Mouse (Mus musculus) liver, embryonic 15.5 days (tissue): ENCODE results near the gene Pnpla2. TPM values are rescaled to one million over a fixed set of nuclear protein-coding genes. Genes with fewer than 3 reads are reported as not detected.

Experiments
- ATAC-seq: fragments of 200-750 bp; cut with Nextera tagmentation; 2 replicates; pipeline ENCODE4 v1.8.0; 2017; ENCODE audit warnings: moderate number of reproducible peaks, mild to moderate bottlenecking, moderate library complexity; ENCODE audit not compliant: insufficient read depth
- H3K27ac ChIP-seq: fragments of 300-500 bp; sonication (generic); replicated peaks from 2 replicates; pipeline ENCODE4 v1.5.1; 2015; ENCODE audit warnings: mild to moderate bottlenecking, inconsistent platforms
- H3K27me3 ChIP-seq: fragments of 300-500 bp; sonication (generic); 2 replicates; pipeline ENCODE4 v1.6.1; 2015; ENCODE audit warnings: mild to moderate bottlenecking, inconsistent platforms
- H3K36me3 ChIP-seq: fragments of 300-500 bp; sonication (generic); replicated peaks from 2 replicates; pipeline ENCODE4 v1.6.1; 2015; ENCODE audit warnings: moderate library complexity, mild to moderate bottlenecking, inconsistent platforms
- H3K4me1 ChIP-seq: fragments of 300-500 bp; sonication (generic); replicated peaks from 2 replicates; pipeline ENCODE4 v1.6.1; 2015; ENCODE audit warnings: inconsistent platforms
- H3K4me2 ChIP-seq: fragments of 300-500 bp; sonication (generic); 2 replicates; pipeline ENCODE4 v1.6.1; 2015; ENCODE audit warnings: moderate library complexity, mild to moderate bottlenecking, inconsistent platforms
- H3K4me3 ChIP-seq: fragments of 300-500 bp; sonication (generic); replicated peaks from 2 replicates; pipeline ENCODE4 v1.5.1; 2015; ENCODE audit warnings: mild to moderate bottlenecking, inconsistent platforms
- H3K9ac ChIP-seq: fragments of 300-500 bp; sonication (generic); 2 replicates; pipeline ENCODE4 v1.6.1; 2015; ENCODE audit warnings: moderate library complexity, mild to moderate bottlenecking, inconsistent platforms
- H3K9me3 ChIP-seq: fragments of 300-500 bp; sonication (generic); replicated peaks from 2 replicates; pipeline ENCODE4 v1.6.1; 2016; ENCODE audit warnings: inconsistent platforms
- whole genome bisulfite sequencing: fragments of 180-500 bp; shearing (Covaris S2); methylation state at CpG from one replicate; pipeline ENCODE4 v1.1.7; 2015; ENCODE audit warnings: mixed read lengths; ENCODE audit not compliant: insufficient replicate concordance; 5-methylcytosine and 5-hydroxymethylcytosine counted together
- polyA plus RNA-seq: library from polyadenylated mRNA; unstranded; fragments of >200 nt; fragmentation: Nextera tagmentation; extraction: Ambion mirVana; gene quantifications from 2 replicates; pipeline ENCODE4 v1.2.1, GENCODE M21; 2015

Pnpla2 gene
- polyA plus RNA-seq, 1 experiment from 2014 or later = 15.3 TPM

GRCm38 (mm10) chr7:141469901-141470636 is 15.1 kb downstream of the Pnpla2 start:
- Histone ChIP-seq H3K36me3 (peaks cover 41% of the 10 kb centered on the region), H3K9me3 (no peaks in the 10 kb centered on the region), H3K27ac (peak overlapping the region; percentile 81; the same call in 1 of the 2 replicates), H3K4me1 (peaks cover 75% of the 10 kb centered on the region), H3K9ac (no peak overlapping the region), H3K4me2 (no peak overlapping the region), H3K4me3 (no peak overlapping the region), H3K27me3 (peaks cover 20% of the 10 kb centered on the region)
- WGBS = 84% methylated on average over 18 of the region's 18 CpGs
- no peak for ATAC-seq

GRCm38 (mm10) chr7:141470637-141470944 is 15.6 kb downstream of the Pnpla2 start:
- whole genome bisulfite sequencing = 82% methylated on average over 10 of the region's 10 CpGs
- H3K27me3 ChIP-seq = peaks cover 15% of the 10 kb centered on the region
- no peak for ATAC-seq
- peaks cover 73% of the 10 kb centered on the region for H3K4me1 ChIP-seq
- H3K4me3 ChIP-seq = no peak overlapping the region
- peaks cover 41% of the 10 kb centered on the region for H3K36me3 ChIP-seq
- H3K4me2 ChIP-seq = no peak overlapping the region
- no peak overlapping the region for H3K27ac ChIP-seq
- no peak overlapping the region for H3K9ac ChIP-seq
- H3K9me3 ChIP-seq = no peaks in the 10 kb centered on the region

DNA sequence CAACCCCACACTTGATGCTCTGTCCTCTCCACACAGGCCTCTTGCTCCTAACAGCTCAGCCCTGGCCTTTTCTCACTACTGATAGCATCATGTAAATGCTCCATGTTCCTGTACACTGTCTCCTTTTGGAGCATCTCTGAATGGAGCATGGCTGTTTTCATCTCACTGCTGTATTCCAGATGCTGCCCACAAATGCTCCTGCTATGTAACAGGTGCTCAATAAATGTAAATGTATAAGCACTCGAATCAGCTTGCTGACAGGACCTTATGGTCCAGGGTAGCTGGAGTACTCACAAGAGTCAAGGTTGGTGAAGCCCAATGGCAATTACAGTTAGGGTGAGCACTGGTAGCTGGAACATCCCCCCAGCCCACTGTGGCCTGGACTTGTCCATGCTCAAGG is 16.2 kb downstream of the Pnpla2 start:
- peaks cover 8% of the 10 kb centered on the region for H3K27me3 ChIP-seq
- H3K4me2 ChIP-seq = no peak overlapping the region
- peaks cover 74% of the 10 kb centered on the region for H3K4me1 ChIP-seq
- H3K4me3 ChIP-seq = no peak overlapping the region
- WGBS = 76% methylated on average over 1 of the region's 1 CpGs
- no peak overlapping the region for H3K9ac ChIP-seq
- no peaks in the 10 kb centered on the region for H3K9me3 ChIP-seq
- no peak for ATAC-seq
- peaks cover 41% of the 10 kb centered on the region for H3K36me3 ChIP-seq
- H3K27ac ChIP-seq = no peak overlapping the region

DNA sequence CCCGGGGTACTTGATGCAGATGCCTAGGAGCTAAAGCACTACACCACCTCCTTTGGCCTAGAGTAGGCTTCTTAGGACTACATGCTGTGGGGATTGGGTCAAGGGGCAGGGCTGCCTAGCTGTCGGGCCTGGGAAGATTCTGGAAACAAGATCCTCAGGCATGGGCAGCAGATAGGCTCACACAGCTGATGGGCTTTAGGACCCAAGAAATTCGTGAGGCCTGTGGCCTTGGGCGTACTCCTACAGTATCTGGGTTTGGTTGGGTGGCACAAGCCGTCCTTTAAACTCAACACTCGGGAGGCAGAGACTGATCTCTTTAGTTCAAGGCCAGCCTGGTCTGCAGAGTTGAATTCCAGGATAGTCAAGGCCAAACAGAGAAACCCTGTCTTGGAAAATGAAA is 17.2 kb downstream of the Pnpla2 start:
- Histone ChIP-seq H3K4me1 (peaks cover 75% of the 10 kb centered on the region), H3K4me3 (no peak overlapping the region), H3K9ac (no peak overlapping the region), H3K27ac (no peak overlapping the region), H3K4me2 (no peak overlapping the region), H3K9me3 (no peaks in the 10 kb centered on the region), H3K36me3 (peaks cover 41% of the 10 kb centered on the region), H3K27me3 (no peaks in the 10 kb centered on the region)
- 63% methylated on average over 6 of the region's 6 CpGs for WGBS
- ATAC-seq = no peak

GRCm38 (mm10) chr7:141472763-141473162 is 17.8 kb downstream of the Pnpla2 start:
- WGBS = 75% methylated on average over 6 of the region's 6 CpGs
- Histone ChIP-seq H3K27me3 (no peaks in the 10 kb centered on the region), H3K4me3 (no peak overlapping the region), H3K4me1 (peaks cover 75% of the 10 kb centered on the region), H3K4me2 (no peak overlapping the region), H3K9ac (no peak overlapping the region), H3K9me3 (no peaks in the 10 kb centered on the region), H3K27ac (no peak overlapping the region), H3K36me3 (peaks cover 41% of the 10 kb centered on the region)
- ATAC-seq = no peak

DNA sequence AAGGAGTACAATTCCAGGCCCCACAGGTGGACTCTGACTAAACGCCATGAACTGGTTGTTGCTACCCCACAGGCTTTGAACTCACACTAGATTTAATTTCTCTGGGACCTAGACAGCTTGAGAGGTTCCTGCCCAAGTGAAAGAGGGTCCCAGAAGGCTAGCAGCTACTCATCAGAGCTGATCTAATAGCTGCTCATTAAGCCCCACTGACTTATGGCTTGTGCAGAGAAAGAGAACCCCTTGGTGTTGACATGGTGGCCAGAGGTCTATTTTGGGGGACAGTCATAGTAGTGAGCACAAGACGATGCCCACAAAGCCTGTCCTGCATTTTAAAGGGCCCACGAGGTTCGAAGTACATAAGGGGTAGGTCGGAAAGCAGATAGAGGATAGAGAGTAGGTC is 19.2 kb downstream of the Pnpla2 start:
- 6% methylated on average over 5 of the region's 5 CpGs for WGBS
- H3K9me3 ChIP-seq = no peaks in the 10 kb centered on the region
- peak overlapping the region; percentile 99 for H3K4me2 ChIP-seq
- H3K9ac ChIP-seq = peak overlapping the region; percentile 81
- ATAC-seq = no peak
- peaks cover 70% of the 10 kb centered on the region for H3K4me1 ChIP-seq
- peaks cover 40% of the 10 kb centered on the region for H3K36me3 ChIP-seq
- H3K27ac ChIP-seq = peak overlapping the region; percentile 91; the same call in 1 of the 2 replicates
- H3K27me3 ChIP-seq = no peaks in the 10 kb centered on the region
- H3K4me3 ChIP-seq = peak overlapping the region; percentile 74

- Histone ChIP-seq H3K4me3 (peak within 1 kb of the TSS; percentile 74), H3K9ac (peak within 1 kb of the TSS; percentile 81), H3K27me3 (no peaks in the 10 kb centered on the region), H3K4me2 (peak within 1 kb of the TSS; percentile 99), H3K4me1 (peaks cover 61% of the 10 kb centered on the region), H3K27ac (peak within 1 kb of the TSS; percentile 91), H3K36me3 (peaks cover 30% of the 10 kb centered on the region), H3K9me3 (no peaks in the 10 kb centered on the region)
- peak; percentile 75 for ATAC-seq
- under 1% methylated on average over 87 of the region's 87 CpGs for WGBS
These were observed 20.2 kb downstream of the Pnpla2 start, which contains the start of the genes Polr2l and Tspan4 for GRCm38 (mm10) chr7:141475011-141475804. Gene Polr2l (minus strand): TSS chr7:141475132. Gene Tspan4 (plus strand): TSS chr7:141475240.

DNA sequence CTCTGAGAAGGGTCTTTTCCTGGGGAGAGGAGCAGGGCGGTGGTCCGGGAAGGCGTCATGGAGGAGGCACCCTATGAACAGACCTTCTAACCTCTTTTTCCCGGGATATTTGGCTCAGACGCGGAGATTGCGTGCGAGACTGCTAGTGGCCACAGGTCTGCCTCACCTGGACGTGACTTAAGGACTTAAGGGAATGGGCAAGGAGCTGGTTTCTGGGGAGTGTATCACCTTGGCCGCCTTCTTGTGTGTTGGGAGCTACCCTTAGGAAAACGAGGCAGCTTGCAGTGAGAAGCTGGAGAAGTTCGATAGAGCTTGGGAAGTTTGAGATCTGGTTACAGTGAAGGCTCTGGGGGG is 20.8 kb downstream of the Pnpla2 start:
- H3K27me3 ChIP-seq = peaks cover 5% of the 10 kb centered on the region
- H3K4me2 ChIP-seq = peak overlapping the region; percentile 99
- peak overlapping the region; percentile 74 for H3K4me3 ChIP-seq
- no peaks in the 10 kb centered on the region for H3K9me3 ChIP-seq
- no peak for ATAC-seq
- under 1% methylated on average over 12 of the region's 12 CpGs for WGBS
- H3K36me3 ChIP-seq = peaks cover 24% of the 10 kb centered on the region
- H3K4me1 ChIP-seq = peaks cover 63% of the 10 kb centered on the region
- peak overlapping the region; percentile 81 for H3K9ac ChIP-seq
- peak overlapping the region; percentile 91 for H3K27ac ChIP-seq

- peaks cover 18% of the 10 kb centered on the region for H3K36me3 ChIP-seq
- peak overlapping the region; percentile 74 for H3K4me3 ChIP-seq
- H3K27me3 ChIP-seq = peaks cover 12% of the 10 kb centered on the region
- WGBS = under 1% methylated on average over 17 of the region's 17 CpGs
- H3K9ac ChIP-seq = peak overlapping the region; percentile 81
- ATAC-seq = peak; percentile 43
- H3K27ac ChIP-seq = peak overlapping the region; percentile 91
- peak overlapping the region; percentile 99 for H3K4me2 ChIP-seq
- H3K9me3 ChIP-seq = no peaks in the 10 kb centered on the region
- peaks cover 70% of the 10 kb centered on the region for H3K4me1 ChIP-seq
These were observed 21.4 kb downstream of the Pnpla2 start for GRCm38 (mm10) chr7:141476226-141476980.

DNA sequence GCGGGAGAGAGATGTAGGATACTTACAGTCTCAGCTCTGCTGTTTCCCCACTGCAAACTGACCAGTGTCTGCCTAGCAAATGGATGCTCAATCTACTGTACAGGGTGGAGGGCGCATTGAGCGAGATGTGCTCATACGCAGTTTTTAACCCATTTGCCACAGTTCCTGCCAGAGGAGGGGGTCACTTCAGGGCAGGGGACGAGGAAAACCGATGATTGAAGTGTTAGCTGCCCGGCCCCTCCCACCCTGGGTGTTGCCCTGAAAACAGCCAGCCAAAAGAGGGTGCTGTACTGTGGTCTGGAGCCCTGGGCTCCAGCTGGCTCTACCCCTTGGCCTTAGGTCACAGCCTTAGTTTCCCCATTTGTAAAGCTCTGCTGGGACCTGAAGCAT is 22.0 kb downstream of the Pnpla2 start:
- peak overlapping the region; percentile 74 for H3K4me3 ChIP-seq
- ATAC-seq = peak; percentile 6; the same call in 1 of the 2 replicates
- peaks cover 75% of the 10 kb centered on the region for H3K4me1 ChIP-seq

More for the DNA sequence above, 22.0 kb downstream of the Pnpla2 start:
- Histone ChIP-seq H3K4me2 (peak overlapping the region; percentile 99), H3K27me3 (peaks cover 17% of the 10 kb centered on the region), H3K9ac (no peak overlapping the region), H3K9me3 (no peaks in the 10 kb centered on the region), H3K36me3 (peaks cover 13% of the 10 kb centered on the region), H3K27ac (peak overlapping the region; percentile 91)
- WGBS = 3% methylated on average over 7 of the region's 7 CpGs
